Mouse (Mus musculus) lung, postnatal 36 days (tissue): ENCODE data around the gene Scamp2.

ENCODE experiments used
- DNase-seq: peaks from one replicate; pipeline ENCODE4 v3.0.0; 2022; ENCODE audit warnings: mixed read lengths

The Scamp2 gene

GRCm38 (mm10) chr9:57560861-57561710 is at the start of gene Scamp2:
TSS of gene Scamp2 (plus strand) at chr9:57560943.
- peak; percentile 96 for DNase-seq

DNA sequence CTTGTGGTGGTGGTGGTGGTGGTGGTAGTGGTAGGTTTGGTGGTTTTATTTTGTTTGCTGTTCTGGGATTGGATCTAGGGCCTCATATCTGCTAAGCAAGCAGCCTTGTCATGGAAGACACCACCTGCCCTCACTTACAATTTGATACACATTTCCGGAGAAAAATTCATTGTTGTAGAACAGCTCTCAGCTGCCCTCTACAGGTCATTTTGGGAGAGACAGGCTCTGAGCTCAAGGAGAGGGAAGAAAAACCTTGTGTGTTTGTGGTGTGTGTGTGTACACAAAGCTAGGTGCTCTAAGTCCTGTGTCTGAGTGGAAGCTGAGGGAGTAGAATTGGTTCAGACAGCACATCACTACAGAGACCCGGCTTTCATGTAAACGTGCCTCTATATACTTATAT is 43.6 kb upstream of the Scamp2 start:
- DNase-seq = peak; percentile 75

DNA sequence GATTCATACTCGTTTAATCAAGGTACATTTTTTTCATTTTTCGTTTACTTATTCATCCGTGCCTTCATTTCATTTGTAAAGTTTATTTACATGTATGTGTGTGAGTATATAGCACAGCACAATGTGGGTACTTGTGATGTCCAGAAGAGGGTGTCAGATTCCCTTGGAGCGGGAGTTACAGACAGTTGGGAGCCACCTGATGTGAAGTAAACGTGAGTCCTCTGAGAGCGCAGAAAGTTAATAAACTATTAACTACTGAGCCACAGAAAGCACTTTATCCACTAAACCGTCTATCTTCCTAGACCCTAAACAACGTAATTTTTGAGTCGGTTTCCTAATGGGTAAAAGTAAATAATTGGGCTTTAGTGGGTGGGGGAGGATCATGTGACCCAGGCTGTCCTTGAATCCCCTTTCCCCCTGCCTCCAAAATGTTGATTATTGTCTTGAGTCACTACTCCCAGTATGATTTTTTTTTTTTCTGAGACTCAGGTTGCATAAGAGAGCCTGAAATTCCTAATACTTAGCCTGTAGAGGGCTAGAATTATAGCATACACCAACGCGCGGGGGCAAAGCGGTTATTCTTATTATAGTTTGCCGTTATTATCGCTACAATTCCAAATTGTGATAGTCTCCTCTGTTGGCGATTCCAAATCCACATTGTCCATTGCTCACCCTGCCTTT is 40.2 kb upstream of the Scamp2 start:
- no peak for DNase-seq

DNA sequence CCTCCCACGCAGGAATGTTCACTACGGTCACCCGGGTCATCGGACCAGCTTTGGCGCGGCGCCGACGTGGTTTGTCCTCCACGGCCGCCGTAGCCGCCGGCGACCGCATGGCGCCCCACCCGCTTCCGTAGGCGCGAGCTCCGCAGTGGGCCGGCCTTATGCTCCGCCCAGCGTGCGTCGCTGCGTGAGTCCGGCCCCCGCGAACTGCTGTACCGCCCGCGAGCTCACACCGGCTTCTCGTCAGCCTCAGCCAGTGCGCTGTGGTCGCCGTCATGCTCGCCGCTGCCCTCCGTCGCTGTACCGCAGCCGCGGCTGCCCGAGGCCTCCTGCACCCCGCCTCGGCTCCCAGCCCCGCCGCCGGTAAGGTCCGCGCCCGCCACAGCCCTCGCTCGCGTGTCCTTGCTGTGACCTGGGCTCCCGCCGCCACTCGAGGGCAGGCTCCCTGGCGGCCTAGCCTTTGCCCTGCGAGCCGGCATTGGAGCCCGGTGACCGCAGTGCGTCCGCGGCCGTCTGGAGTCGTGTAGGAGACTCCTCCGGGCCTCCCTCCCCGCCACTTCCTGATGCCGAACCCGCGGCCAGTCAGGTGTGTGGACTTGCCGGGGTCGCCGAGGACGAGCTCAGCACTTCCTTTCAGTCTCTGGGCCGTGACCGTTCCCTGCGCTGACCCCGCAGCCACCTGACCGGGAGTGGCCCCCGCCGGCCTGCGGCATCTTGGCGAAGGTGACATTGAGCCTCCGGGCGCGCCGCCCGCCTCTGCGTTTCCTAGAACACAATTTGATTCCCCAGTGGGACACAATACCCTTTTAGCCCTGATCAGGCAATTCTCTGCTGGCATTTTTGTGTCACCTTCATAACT is 39.5 kb upstream of the Scamp2 start, which contains the start of gene Cox5a:
TSS of gene Cox5a (plus strand) at position 219 of the 856 bp plus-strand sequence.
- DNase-seq = peak; percentile 95

DNA sequence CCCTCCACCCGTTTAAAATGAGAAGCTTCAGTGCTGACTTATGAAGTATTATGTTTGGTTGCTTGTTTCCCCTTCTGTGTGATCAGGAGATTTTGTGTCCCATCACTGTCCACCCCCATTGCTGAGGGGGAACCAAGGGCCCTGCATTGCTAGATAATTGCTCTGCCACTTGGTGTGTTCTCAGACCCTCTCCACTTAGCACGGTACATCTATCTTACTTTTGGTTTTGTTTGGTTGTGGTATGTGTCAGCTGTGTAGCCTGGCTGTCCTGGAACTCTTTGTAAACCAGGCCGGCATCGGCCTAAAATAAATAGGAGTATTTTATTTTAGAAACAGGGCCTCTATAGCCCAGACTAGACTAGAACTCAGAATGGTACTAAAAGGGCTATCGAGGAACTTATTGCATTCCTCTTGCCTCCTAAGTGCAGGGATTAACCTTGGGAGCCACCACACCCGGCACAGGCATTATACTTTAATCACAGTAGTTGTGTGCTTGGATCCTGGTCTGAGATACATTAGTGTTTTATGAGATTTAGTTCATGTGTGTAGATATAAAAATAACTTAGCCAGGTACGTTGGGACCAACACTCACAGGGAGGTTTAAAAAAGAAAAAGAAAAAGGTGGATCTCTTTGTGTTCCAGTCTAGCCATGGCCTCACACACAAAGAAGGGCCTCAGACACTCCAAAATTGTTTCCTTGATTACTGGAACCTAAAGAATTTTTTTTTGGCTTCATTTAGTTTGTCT is 38.5 kb upstream of the Scamp2 start:
- no peak for DNase-seq

- no peak for DNase-seq
Observed at GRCm38 (mm10) chr9:57522861-57523246, 37.9 kb upstream of the Scamp2 start.

DNA sequence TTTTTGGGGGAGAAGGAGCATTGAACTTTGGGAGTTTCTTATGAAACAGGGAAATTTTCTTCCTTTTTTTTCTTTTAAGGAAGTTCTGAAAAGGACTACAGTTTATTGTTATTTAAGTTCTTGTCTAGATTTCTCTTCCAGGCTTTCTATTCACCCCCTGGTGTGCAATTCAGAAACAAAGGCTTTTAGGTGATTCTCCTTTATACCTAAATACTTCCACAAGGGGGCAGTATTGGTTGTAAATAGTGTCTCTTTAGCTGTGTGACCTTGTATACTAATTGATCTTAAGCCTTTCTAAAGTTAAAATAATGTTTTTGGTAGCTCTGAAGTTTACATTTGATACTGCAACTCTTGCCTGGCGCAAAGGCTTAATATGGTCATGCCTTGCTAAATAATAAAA is 37.0 kb upstream of the Scamp2 start:
- peak; percentile 65 for DNase-seq

DNA sequence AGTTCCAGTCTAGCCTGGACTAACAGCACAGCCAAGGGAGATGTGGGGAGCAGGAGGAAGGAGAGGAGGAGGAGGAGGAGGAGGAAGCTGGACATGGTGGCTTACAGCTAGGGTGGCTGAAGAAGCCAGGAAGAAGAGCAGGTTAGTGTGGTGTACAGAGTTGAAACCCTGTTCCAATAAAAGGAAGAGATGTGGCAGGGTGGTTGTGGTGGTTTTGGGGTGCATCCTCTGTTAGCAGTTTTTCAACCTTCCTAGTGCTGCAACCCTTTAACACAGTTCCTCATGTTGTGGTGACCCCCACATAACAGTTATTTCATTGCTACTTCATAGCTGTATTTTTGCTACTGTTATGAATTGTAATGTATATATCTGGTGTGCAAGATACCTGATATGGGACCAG is 36.3 kb upstream of the Scamp2 start:
- no peak for DNase-seq

DNA sequence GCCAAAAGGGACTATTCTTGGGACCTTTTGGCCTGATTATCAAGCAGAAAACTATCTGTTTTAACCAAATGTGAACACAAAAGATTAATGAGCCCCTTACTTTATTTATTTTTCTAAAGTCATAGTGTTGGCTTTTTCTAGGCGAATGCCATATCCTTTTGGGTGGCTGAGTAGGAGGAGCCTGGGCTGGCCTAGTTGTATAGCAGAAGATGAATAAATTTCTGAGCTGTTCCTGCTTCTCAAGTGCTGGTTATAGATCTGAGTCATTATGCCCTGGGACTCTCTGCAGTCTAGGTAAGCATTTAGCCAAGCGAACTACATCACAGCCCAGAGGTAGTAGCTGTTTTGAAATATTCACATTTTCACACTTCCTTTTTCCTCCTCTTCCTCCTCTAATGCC is 35.2 kb upstream of the Scamp2 start:
- no peak for DNase-seq

DNA sequence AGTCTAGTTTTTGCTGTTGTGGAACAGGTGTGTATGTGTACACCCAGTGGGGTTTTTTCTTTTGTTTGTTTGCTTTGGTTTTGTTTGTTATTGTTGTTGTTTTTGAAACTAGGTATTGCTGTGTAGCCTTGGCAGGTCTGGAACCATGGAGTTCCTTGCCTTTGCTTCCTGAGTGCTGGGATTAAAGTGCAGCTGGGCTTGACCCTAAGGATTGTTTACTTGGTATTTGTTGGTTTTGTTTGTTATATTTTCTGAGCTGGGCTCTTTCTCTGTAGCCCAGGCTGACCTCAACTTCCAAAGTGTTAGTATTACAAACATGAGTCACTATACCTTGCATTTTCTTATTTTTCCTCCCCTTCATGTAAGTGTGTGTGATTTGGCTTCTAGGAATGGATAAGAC is 34.3 kb upstream of the Scamp2 start:
- no peak for DNase-seq

- DNase-seq = no peak
Observed at GRCm38 (mm10) chr9:57531946-57532345, 28.8 kb upstream of the Scamp2 start.

GRCm38 (mm10) chr9:57536362-57536761 is 24.4 kb upstream of the Scamp2 start:
- DNase-seq = no peak

- peak; percentile 94 for DNase-seq
Observed at GRCm38 (mm10) chr9:57537044-57537727, 23.6 kb upstream of the Scamp2 start, which contains the start of gene Fam219b. TSS of gene Fam219b (plus strand) at chr9:57537528.

GRCm38 (mm10) chr9:57537728-57538181 is 23.0 kb upstream of the Scamp2 start:
- DNase-seq = no peak

DNA sequence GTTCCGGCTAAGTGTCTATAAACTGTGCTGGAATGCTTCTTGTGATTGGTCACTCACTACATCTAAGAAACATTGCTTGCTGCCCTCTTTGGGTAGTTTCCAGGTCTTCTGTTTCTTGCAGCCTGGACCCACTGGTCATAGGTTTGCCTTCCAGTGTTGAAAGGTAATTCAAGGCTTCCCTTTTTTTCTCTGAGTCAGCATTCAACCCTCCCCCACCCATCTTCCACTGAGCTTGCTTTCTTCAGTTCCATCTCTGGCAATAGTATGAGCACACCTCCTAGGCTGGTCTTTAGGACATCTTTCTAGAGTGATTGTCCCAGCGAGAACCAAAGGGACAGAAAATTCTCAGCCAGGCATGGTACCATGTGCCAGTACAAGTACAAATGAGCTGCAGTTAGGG is 21.2 kb upstream of the Scamp2 start:
- no peak for DNase-seq

- DNase-seq = peak; percentile 72
Observed at GRCm38 (mm10) chr9:57541312-57541711, 19.4 kb upstream of the Scamp2 start.

GRCm38 (mm10) chr9:57543951-57544350 is 16.8 kb upstream of the Scamp2 start:
- no peak for DNase-seq

- no peak for DNase-seq
Observed at GRCm38 (mm10) chr9:57547287-57547686, 13.5 kb upstream of the Scamp2 start.

- DNase-seq = no peak
Observed at GRCm38 (mm10) chr9:57547869-57548268, 12.9 kb upstream of the Scamp2 start.

DNA sequence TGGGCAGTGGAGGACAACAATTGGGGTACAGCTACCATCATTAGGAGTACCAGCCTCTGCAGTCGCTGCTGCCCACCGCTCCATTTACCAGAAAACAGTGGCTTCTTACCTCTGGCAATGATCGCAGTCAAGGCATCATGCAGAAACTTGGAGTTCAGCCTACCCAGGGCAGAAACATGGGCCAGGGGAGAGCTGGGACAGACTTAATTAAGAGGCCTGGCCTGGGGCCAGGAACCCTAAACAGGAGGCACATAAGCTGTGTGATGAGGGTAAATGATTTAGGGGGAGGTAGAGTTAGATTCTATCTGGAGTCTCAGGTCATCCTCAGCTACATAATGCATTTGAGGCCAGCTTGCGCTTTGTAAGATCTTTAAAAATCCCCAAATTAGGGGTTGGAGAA is 11.6 kb upstream of the Scamp2 start:
- no peak for DNase-seq

DNA sequence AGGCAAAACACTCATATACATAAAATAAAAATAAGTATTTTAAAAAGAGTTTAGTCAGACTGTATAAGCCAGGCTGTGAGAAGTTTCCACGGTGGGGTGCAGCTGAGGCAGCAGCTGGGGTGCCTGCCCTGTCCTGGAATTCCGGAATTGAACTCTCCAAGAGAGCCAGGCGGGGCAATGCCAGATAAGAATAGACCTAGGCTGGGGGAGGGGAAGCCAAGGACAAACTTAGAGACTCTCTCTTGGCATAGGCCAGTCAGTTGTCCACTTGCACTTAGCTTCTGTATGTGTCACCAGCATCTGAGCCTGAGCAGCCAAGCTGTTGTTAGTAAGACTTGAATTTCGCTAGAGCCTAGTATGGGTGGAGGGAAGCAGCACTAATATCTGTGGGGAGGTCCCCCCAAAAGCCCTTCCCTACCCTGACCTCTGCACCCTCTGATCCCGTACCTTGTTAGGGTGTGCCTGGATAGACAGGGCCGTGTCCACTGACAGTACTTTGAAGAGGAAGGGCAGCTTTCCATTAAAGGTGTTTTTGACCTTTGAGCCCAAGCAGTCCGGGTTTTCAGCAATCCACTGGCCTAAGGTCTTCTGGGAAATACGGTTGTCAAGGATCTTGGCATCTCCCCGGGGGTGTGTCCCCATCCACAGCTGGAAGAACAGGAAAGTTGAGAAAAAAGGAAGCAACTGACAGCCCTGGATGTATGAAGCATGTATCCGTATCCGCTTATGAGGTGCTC is 10.4 kb upstream of the Scamp2 start:
- peak; percentile 57 for DNase-seq
